Mouse (Mus musculus) limb, embryonic 10.5 days (tissue): Measurements from ENCODE around the gene Ccdc51. TPM values are rescaled to one million over a fixed set of nuclear protein-coding genes. Genes with fewer than 3 reads are reported as not detected.
A peak's percentile ranks its signal among the peaks of the same experiment; 100 is the strongest.

Experiments
- DNase-seq: peaks from one replicate; pipeline ENCODE4 v3.0.0-alpha.2; 2017; ENCODE audit warnings: low spot score
- H3K27ac ChIP-seq: fragments of 300-500 bp; sonication (generic); 2 replicates; pipeline ENCODE4 v1.5.1; 2016; ENCODE audit warnings: mild to moderate bottlenecking
- H3K27me3 ChIP-seq: fragments of 300-500 bp; sonication (generic); 2 replicates; pipeline ENCODE4 v1.6.1; 2016; ENCODE audit warnings: low read depth, mild to moderate bottlenecking; ENCODE audit not compliant: poor library complexity, severe bottlenecking
- H3K36me3 ChIP-seq: fragments of 300-500 bp; sonication (generic); 2 replicates; pipeline ENCODE4 v1.6.1; 2016; ENCODE audit warnings: mild to moderate bottlenecking, moderate library complexity
- H3K4me1 ChIP-seq: fragments of 300-500 bp; sonication (generic); 2 replicates; pipeline ENCODE4 v1.6.1; 2016
- H3K4me3 ChIP-seq: fragments of 300-500 bp; sonication (generic); 2 replicates; pipeline ENCODE4 v1.5.1; 2016; ENCODE audit warnings: mild to moderate bottlenecking, moderate library complexity
- H3K9me3 ChIP-seq: fragments of 300-500 bp; sonication (generic); replicated peaks from 2 replicates; pipeline ENCODE4 v1.6.1; 2016; ENCODE audit warnings: mild to moderate bottlenecking
- WGBS: fragments of 180-500 bp; shearing (Covaris S2); methylation state at CpG from one replicate; pipeline ENCODE4 v1.1.7; 2016; 5-methylcytosine and 5-hydroxymethylcytosine counted together
- polyA plus RNA-seq: library from polyadenylated mRNA; unstranded; fragments of >200 nt; fragmentation: Nextera tagmentation; extraction: Ambion mirVana; gene quantifications from 2 replicates; pipeline ENCODE4 v1.2.1, GENCODE M21; 2016

The Ccdc51 gene
- polyA plus RNA-seq, 1 experiment from 2014 or later, result 14.1 TPM

DNA sequence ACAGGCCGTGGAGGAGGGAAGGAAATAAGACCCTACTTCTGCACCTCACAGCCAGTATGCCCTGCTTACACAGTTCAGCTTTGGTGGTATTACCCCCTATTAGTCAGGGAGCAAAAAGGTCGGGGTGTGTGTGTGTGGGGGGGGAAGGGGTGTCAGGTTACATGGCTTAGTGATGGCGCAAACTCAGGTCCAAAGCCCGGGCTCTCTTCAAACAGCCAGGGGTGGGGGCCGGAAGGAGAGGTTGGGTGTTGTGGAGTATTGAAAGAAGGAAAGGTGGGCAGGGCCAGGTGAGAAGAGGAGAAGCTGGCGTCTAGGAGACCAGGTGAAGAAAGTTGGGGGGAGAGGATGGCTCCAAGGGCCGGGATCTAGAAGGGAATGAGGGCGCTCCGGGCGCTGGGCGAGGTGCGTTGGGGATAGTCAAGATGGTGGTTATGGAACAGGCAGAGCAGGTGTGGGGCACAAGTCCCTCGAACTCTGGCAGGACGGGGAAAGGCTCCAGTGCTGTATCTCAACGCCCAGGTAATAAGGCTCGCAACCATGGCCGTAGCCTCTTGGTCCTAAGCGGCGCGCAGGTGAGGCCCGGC is 12.4 kb downstream of the Ccdc51 start:
- WGBS, result under 1% methylated on average over 21 of the region's 21 CpGs
- Histone ChIP-seq H3K4me3 (peak overlapping the region; percentile 81), H3K27ac (peak overlapping the region; percentile 100), H3K36me3 (peaks cover 44% of the 10 kb centered on the region), H3K9me3 (no peaks in the 10 kb centered on the region), H3K4me1 (peaks cover 58% of the 10 kb centered on the region), H3K27me3 (no peaks in the 10 kb centered on the region)
- peak; percentile 81 for DNase-seq

DNA sequence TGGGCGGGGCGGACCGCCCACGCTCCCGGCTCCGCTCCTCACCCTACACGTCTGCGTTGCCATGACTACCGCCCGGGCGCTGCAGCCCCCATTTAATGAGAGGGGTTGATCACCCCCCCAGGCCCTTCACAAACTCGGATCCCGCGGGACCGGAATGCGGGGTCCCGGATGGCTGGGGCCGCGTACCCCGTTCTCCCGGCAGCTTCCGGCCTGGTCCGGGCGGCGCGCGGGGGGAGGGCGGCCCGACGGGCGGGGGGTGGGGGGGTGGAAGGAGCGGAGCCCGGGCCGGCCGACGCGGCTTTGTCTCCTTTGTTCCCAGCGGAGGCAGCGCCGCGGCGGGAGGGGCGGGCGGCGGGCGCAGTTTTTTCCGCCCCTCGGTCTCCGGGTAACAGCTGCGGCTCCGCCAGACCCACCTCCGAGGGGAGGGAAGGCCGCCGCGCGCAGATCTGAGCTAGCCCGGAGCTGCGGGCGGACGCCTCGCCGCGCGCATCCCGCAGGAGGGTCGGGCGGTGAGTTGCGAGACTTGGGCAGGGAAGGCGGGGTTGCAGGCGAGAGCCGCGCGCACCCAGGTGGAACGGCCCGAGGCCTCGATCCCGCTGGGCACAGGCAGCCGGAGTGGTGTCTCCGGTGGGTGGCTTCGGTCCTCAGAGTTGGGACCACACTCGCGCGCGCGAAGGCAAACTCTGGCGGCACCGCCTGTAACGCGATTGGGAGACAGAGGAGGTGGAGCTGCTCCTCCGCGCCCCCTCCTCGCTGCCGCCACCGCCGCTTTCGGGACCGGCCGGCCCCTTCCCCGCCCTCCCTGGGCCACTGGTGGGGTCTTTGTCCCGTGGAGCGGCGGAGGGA is 13.1 kb downstream of the Ccdc51 start, which contains the start of gene Plxnb1:
Gene Plxnb1, plus strand, starts transcription at position 253 of the 846 bp plus-strand sequence.
- Histone ChIP-seq H3K36me3 (peaks cover 45% of the 10 kb centered on the region), H3K9me3 (no peaks in the 10 kb centered on the region), H3K4me3 (peak within 1 kb of the TSS; percentile 81), H3K27me3 (no peaks in the 10 kb centered on the region), H3K27ac (peak within 1 kb of the TSS; percentile 100), H3K4me1 (peaks cover 58% of the 10 kb centered on the region)
- peak; percentile 90 for DNase-seq
- WGBS, result under 1% methylated on average over 91 of the region's 102 CpGs

DNA sequence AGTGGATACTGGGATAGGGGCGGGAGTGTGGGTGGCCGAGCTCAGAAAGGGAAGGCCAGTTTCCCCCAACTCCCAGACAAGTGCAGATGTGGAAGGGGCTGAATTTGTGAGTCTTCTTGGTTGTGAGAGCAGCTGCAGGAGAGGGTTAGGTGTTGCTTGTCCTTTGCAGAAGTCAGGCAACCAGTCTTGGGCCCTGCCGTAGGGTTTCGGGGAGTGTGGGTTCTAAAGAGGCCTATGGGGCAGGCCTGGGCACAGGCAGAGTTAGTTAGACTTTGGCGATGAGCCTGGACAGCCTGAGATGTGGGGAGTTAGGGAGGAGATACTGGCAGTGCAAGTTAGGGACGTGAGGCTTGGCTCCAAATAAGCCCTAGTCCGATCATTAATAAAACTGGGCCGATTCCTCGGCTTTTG is 14.0 kb downstream of the Ccdc51 start:
- peaks cover 58% of the 10 kb centered on the region for H3K4me1 ChIP-seq
- DNase-seq, result peak; percentile 57
- no peaks in the 10 kb centered on the region for H3K27me3 ChIP-seq
- H3K36me3 ChIP-seq, result peaks cover 45% of the 10 kb centered on the region
- 33% methylated on average over 9 of the region's 9 CpGs for WGBS
- peak overlapping the region; percentile 100 for H3K27ac ChIP-seq
- no peaks in the 10 kb centered on the region for H3K9me3 ChIP-seq
- peak overlapping the region; percentile 81 for H3K4me3 ChIP-seq

DNA sequence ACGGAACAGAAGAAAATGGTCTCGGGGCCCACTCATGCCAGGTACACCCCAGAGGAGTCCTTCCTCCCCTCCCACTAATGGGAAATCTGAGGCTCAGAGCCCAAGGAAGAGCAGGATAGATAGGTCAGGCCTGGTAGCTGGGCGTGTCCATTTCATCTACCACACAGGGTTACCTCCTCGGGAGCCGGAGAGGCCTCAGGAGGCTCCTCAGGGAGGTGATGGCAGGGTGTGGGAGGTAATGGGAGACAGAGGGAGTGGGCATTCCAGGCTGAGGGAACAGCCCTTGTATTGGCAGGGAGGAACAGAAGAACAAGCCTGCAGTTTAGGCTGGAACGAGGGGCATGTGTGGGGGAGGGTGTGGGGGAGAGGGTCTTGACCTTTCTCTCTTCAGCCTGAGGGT is 14.6 kb downstream of the Ccdc51 start:
- H3K4me1 ChIP-seq, result peaks cover 58% of the 10 kb centered on the region
- H3K27me3 ChIP-seq, result no peaks in the 10 kb centered on the region
- no peak for DNase-seq
- peak overlapping the region; percentile 81 for H3K4me3 ChIP-seq
- H3K36me3 ChIP-seq, result peaks cover 45% of the 10 kb centered on the region
- peak overlapping the region; percentile 100 for H3K27ac ChIP-seq
- H3K9me3 ChIP-seq, result no peaks in the 10 kb centered on the region
- 44% methylated on average over 6 of the region's 6 CpGs for WGBS

DNA sequence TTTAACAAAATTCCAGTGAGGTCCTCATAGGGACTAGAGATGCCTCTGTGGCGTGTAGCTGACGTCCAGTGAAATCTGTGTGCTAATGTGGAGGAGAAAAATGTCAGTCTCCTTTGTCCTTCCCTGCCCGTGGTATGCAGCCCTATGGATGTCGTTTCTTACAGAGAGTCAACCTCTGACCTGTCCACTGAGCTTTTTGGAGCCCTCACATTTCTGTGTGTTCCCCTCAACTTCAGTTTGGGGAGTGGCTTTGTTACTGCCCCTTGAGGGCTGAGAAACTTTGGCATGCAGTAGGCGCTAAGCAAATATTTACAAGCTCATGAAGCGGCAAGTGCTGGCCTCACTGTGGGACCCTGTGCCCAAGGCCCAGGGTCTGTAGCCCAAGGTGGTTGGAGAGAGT is 15.0 kb downstream of the Ccdc51 start:
- WGBS, result 63% methylated on average over 6 of the region's 6 CpGs
- peaks cover 58% of the 10 kb centered on the region for H3K4me1 ChIP-seq
- H3K4me3 ChIP-seq, result peak overlapping the region; percentile 81
- H3K36me3 ChIP-seq, result peaks cover 46% of the 10 kb centered on the region
- peak overlapping the region; percentile 100 for H3K27ac ChIP-seq
- DNase-seq, result no peak
- H3K27me3 ChIP-seq, result no peaks in the 10 kb centered on the region
- H3K9me3 ChIP-seq, result no peaks in the 10 kb centered on the region

DNA sequence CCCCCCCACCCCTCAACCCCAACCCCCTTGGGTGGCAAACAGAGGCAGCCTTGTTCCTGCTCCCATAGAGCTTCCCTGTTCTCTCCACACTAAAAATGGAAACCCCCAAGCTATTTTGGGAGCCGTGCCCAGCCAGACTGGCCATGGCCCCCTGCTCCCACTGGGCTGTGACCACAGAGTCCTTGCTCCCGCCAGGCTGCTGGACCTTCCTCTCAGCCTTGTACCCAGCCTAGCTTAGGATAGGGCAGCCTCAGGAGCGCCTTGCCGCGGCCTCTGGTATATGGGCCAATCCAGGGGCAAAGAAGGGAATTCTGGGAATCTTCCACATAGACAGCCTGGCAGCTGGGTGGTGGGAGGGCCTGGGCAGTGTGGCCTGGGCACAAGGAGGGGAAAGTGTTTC is 15.5 kb downstream of the Ccdc51 start:
- H3K4me1 ChIP-seq, result peaks cover 53% of the 10 kb centered on the region
- peaks cover 48% of the 10 kb centered on the region for H3K36me3 ChIP-seq
- peak overlapping the region; percentile 81; the same call in 1 of the 2 replicates for H3K4me3 ChIP-seq
- H3K27me3 ChIP-seq, result no peaks in the 10 kb centered on the region
- H3K27ac ChIP-seq, result peak overlapping the region; percentile 100
- no peaks in the 10 kb centered on the region for H3K9me3 ChIP-seq
- WGBS, result 82% methylated on average over 5 of the region's 5 CpGs
- no peak for DNase-seq

DNA sequence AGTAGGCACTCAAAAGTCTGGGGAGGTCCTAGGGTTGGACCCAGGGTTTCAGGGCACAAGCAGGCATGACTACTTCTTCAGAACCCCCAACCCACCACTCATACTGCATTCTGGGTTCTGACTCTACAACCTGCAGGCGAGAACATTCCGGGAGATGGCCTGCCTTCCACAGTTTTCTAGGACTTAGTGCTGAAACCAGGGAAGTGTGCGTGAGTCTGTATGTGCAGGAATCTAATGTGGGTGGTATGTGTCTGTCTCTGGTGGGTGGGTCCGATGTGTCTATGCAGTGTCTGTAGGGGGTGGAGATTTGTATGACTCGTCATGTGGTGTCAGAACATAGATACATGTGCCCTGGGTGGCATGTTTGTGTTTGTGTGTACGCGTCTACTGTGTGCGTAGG is 16.1 kb downstream of the Ccdc51 start:
- 93% methylated on average over 8 of the region's 8 CpGs for WGBS

DNA sequence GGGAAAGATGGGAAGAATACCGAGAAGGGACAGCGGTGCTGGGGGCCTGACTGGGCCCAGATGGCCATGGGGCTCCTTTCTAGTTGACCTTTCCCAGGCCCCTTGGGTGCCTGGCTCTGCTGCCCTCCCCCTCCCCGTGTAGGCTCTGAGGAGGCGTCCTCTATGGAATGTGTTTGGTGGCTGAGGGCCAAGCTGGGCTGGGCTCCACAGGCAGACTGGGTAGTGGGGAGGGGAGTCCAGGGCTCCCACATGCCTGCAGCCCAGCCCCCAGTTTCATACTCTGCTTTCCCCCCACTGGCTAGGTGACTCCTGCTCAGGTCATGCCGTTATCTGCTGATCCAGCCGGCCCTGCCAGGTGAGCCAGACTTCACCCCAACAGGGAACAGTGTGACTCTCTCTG is 16.7 kb downstream of the Ccdc51 start:
- H3K4me3 ChIP-seq, result no peak overlapping the region
- no peaks in the 10 kb centered on the region for H3K9me3 ChIP-seq
- 74% methylated on average over 6 of the region's 6 CpGs for WGBS
- H3K36me3 ChIP-seq, result peaks cover 57% of the 10 kb centered on the region
- H3K27ac ChIP-seq, result peak overlapping the region; percentile 16; the same call in 1 of the 2 replicates
- H3K4me1 ChIP-seq, result peaks cover 45% of the 10 kb centered on the region
- H3K27me3 ChIP-seq, result no peaks in the 10 kb centered on the region
- DNase-seq, result no peak

More for the DNA sequence above, 16.1 kb downstream of the Ccdc51 start:
- no peak for DNase-seq
- Histone ChIP-seq H3K9me3 (no peaks in the 10 kb centered on the region), H3K36me3 (peaks cover 51% of the 10 kb centered on the region), H3K27me3 (no peaks in the 10 kb centered on the region), H3K27ac (peak overlapping the region; percentile 100; the same call in 1 of the 2 replicates), H3K4me3 (no peak overlapping the region), H3K4me1 (peaks cover 48% of the 10 kb centered on the region)

DNA sequence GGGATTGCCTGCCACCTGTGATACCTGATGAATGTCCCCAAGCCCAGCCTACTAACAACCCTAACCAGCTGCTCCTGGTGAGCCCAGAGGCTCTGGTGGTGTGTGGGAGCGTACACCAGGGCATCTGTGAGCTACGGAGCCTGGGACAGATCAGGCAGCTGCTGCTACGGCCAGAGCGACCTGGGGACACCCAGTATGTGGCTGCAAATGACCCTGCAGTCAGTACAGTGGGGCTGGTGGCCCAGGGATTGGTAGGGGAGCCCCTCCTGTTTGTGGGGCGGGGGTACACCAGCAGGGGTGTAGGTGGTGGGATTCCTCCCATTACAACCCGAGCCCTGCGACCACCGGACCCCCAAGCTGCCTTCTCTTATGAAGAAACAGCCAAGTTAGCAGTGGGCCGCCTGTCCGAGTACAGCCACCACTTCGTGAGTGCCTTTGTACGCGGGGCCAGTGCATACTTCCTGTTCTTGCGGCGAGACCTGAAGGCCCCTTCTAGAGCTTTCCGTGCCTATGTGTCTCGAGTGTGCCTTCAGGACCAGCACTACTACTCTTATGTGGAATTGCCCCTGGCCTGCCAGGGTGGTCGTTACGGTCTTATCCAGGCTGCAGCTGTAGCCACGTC is 18.1 kb downstream of the Ccdc51 start:
- Histone ChIP-seq H3K27me3 (no peaks in the 10 kb centered on the region), H3K27ac (no peak overlapping the region), H3K4me1 (peaks cover 43% of the 10 kb centered on the region), H3K4me3 (no peak overlapping the region), H3K9me3 (no peaks in the 10 kb centered on the region), H3K36me3 (peaks cover 71% of the 10 kb centered on the region)
- DNase-seq, result no peak
- 89% methylated on average over 20 of the region's 20 CpGs for WGBS

DNA sequence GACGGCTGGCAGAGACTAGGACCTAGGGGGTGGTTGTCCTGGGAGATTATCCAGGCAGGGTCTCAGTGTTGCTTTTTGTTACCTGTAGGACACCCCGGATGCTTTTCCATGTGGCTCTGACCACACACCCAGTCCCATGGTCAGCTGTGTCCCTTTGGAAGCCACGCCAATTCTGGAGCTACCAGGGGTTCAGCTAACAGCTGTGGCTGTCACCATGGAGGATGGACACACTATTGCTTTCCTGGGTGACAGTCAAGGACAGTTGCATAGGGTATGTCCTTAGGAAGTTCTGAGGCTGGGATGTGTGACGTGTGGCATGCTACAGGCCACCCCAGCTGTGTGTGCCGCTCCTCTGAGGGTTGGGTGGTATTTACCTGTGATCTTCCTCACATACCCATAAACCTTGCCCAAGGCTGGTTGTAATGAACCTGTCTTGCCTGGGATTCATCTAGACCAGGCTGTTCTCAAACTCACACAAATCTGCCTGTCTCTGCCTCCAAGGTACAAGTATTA is 19.7 kb downstream of the Ccdc51 start:
- WGBS, result 97% methylated on average over 5 of the region's 5 CpGs
- no peak for DNase-seq
- no peaks in the 10 kb centered on the region for H3K9me3 ChIP-seq
- peaks cover 87% of the 10 kb centered on the region for H3K36me3 ChIP-seq
- no peak overlapping the region for H3K27ac ChIP-seq
- H3K27me3 ChIP-seq, result no peaks in the 10 kb centered on the region
- peaks cover 41% of the 10 kb centered on the region for H3K4me1 ChIP-seq
- H3K4me3 ChIP-seq, result no peak overlapping the region

DNA sequence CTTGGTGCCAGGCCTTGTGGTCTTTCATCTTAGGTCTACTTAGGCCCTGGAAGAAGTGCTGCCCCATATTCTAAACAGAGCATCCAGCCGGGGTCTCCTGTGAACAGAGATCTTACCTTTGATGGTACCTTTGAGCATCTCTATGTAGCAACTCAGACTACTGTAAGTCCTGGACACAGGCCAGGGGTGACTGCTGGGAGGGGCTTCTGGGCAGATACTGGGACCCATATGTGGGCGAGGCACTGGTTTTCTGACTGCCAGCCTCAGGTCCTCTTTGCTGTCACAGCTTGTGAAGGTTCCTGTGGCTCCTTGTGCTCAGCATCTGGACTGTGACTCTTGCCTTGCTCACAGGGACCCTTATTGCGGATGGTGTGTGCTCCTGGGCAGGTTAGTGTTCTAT is 20.2 kb downstream of the Ccdc51 start:
- H3K9me3 ChIP-seq, result no peaks in the 10 kb centered on the region
- peaks cover 93% of the 10 kb centered on the region for H3K36me3 ChIP-seq
- no peak overlapping the region for H3K27ac ChIP-seq
- H3K27me3 ChIP-seq, result no peaks in the 10 kb centered on the region
- DNase-seq, result no peak
- H3K4me1 ChIP-seq, result peaks cover 41% of the 10 kb centered on the region
- WGBS, result 94% methylated on average over 3 of the region's 3 CpGs
- H3K4me3 ChIP-seq, result no peak overlapping the region

DNA sequence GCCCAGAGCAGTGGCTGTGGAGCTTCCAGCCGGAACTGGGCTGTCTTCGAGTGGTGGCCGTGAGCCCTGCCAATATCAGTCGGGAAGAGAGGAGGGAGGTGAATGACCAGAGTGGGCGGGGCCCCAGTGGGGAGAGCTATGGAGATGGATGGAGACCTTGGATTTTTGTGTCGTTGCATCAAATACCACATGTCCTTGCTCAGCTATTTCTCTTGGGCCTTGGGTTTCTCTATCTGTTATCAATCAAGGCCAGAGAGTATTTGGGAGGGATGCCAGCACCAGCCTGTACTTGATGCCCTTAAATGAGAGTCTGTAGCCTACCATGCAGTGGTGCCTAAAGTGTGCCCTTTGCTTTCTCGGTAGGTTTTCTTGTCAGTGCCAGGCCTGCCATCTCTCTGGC is 21.0 kb downstream of the Ccdc51 start:
- peaks cover 98% of the 10 kb centered on the region for H3K36me3 ChIP-seq
- no peak for DNase-seq
- H3K4me1 ChIP-seq, result peaks cover 39% of the 10 kb centered on the region

DNA sequence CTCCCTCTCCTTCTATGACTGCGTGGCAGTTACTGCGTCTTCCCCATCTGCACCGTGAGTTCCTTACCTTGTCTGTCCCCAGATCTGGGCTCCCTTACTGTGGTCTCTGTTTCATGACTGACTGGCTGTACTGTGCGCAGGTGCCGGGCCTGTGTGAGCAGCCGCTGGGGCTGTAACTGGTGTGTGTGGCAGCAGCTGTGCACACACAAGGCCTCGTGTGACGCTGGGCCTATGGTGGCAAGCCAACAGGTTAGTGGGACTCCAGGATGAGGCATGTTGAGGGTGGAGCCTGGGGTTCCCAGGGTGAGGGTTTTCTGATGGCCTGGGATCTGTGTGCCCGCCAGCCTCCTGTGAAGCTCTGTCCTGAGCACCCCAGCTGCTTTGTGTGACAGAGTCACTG is 21.8 kb downstream of the Ccdc51 start:
- Histone ChIP-seq H3K9me3 (no peaks in the 10 kb centered on the region), H3K27ac (no peak overlapping the region), H3K36me3 (peaks cover 100% of the 10 kb centered on the region), H3K4me3 (no peak overlapping the region), H3K4me1 (peaks cover 30% of the 10 kb centered on the region), H3K27me3 (no peaks in the 10 kb centered on the region)
- 94% methylated on average over 9 of the region's 9 CpGs for WGBS
- no peak for DNase-seq

More for the DNA sequence above, 21.0 kb downstream of the Ccdc51 start:
- Histone ChIP-seq H3K27me3 (no peaks in the 10 kb centered on the region), H3K4me3 (no peak overlapping the region), H3K9me3 (no peaks in the 10 kb centered on the region), H3K27ac (no peak overlapping the region)
- WGBS, result 85% methylated on average over 7 of the region's 7 CpGs
